Mouse (Mus musculus) liver, postnatal 0 days (tissue): ENCODE results near the gene Zbtb8a. TPM values are rescaled to one million over a fixed set of nuclear protein-coding genes. Genes with fewer than 3 reads are reported as not detected.
A peak's percentile ranks its signal among the peaks of the same experiment; 100 is the strongest.
"Not testable (repeated sequence)": the region's sequence is repeated elsewhere in the genome, so short reads cannot be mapped to it uniquely, and the experiment has no call there.

Experiments
- ATAC-seq: fragments of 200-750 bp; cut with Nextera tagmentation; 2 replicates; pipeline ENCODE4 v1.8.0; 2017; ENCODE audit warnings: mild to moderate bottlenecking, moderate library complexity
- DNase-seq: peaks from one replicate; pipeline ENCODE4 v3.0.0-alpha.2; 2016
- H3K27ac ChIP-seq: fragments of 300-500 bp; sonication (generic); 2 replicates; pipeline ENCODE4 v1.5.1; 2014; ENCODE audit warnings: antibody characterized with exemption, moderate library complexity, mild to moderate bottlenecking, low read depth
- H3K27me3 ChIP-seq: fragments of 300-500 bp; sonication (generic); 2 replicates; pipeline ENCODE4 v1.6.1; 2014; ENCODE audit warnings: low read length, control low read depth, mixed read lengths; ENCODE audit not compliant: insufficient read depth
- H3K36me3 ChIP-seq: fragments of 300-500 bp; sonication (generic); replicated peaks from 2 replicates; pipeline ENCODE4 v1.6.1; 2014; ENCODE audit warnings: mild to moderate bottlenecking, control low read depth, low read length, moderate library complexity, mixed read lengths; ENCODE audit not compliant: insufficient read depth
- H3K4me1 ChIP-seq: fragments of 300-500 bp; sonication (generic); 2 replicates; pipeline ENCODE4 v1.6.1; 2014; ENCODE audit warnings: antibody characterized with exemption, mild to moderate bottlenecking, control low read depth; ENCODE audit not compliant: insufficient read depth
- H3K4me2 ChIP-seq: fragments of 300-500 bp; sonication (generic); 2 replicates; pipeline ENCODE4 v1.6.1; 2014; ENCODE audit warnings: low read depth, mild to moderate bottlenecking, low read length, moderate library complexity, mixed read lengths
- H3K4me3 ChIP-seq: fragments of 300-500 bp; sonication (generic); 2 replicates; pipeline ENCODE4 v1.5.1; 2014; ENCODE audit warnings: low read depth, low read length
- H3K9ac ChIP-seq: fragments of 300-500 bp; sonication (generic); replicated peaks from 2 replicates; pipeline ENCODE4 v1.6.1; 2014; ENCODE audit warnings: mild to moderate bottlenecking, moderate library complexity
- H3K9me3 ChIP-seq: fragments of 300-500 bp; sonication (generic); 2 replicates; pipeline ENCODE4 v1.6.1; 2016; ENCODE audit warnings: mild to moderate bottlenecking, control low read depth, low read length, mixed read lengths
- CTCF ChIP-seq: sonication (generic); IDR thresholded peaks from 2 replicates; pipeline ENCODE4 v1.5.1; 2016; ENCODE audit warnings: antibody characterized with exemption, low read depth
- EP300 ChIP-seq: IDR thresholded peaks from 2 replicates; pipeline ENCODE4 v1.6.1; 2016; ENCODE audit warnings: antibody characterized with exemption, low read depth, mild to moderate bottlenecking
- WGBS: fragments of 180-500 bp; shearing (Covaris S2); extraction: QIAGEN DNeasy Blood & Tissue Kit; methylation state at CpG from one replicate; pipeline ENCODE4 v1.1.7; 2014; ENCODE audit not compliant: insufficient replicate concordance; 5-methylcytosine and 5-hydroxymethylcytosine counted together
- polyA plus RNA-seq: library from polyadenylated mRNA; unstranded; fragments of >200 nt; fragmentation: Nextera tagmentation; extraction: Ambion mirVana; gene quantifications from 2 replicates; pipeline ENCODE4 v1.2.1, GENCODE M21; 2015

Gene Zbtb8a
- polyA plus RNA-seq = 1.9 and 2.3 TPM in 2 replicates

DNA sequence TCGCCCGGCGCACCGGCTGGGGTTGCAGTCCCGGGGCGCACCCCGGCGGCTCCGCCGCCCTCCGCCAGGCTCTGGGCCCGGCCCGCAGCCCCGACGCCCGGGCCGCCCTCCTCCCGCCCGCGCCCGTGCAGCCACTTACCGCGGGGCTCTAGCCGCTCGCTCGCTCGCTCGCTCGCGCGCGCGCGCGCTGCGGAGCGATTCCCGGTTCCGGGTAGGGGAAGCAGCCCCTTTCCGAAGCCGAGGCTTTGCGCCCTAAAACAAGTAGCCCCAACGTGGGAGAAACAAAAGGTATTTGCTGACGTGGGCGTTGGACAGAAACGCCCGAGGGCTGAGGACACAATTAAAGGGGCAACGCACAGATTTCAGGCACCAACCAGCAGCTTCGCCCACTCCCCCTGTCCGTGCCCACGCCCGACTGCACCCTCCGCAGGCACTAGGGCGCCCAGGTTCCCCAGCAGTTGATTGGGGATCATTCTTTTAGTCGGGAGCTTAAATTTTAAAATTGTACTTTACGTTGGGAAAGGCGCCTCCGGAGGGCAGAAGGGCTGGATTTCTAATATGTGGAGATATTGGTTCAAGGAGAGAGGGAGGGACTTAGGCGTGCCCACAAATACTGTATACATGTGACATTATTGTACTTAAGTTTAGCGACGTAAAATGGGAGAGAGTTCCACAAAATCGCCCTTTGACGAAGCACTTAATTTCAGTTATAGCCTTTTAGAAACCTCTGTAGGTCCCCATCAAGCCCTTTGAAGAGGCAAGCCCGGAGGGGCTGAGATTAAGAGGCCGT lies at the start of gene Zbtb8a:
TSS of gene Zbtb8a (minus strand) at position 516 of the 790 bp plus-strand sequence.
- WGBS = 3% methylated on average over 55 of the region's 65 CpGs
- peak within 1 kb of the TSS; percentile 82 for H3K4me3 ChIP-seq

GRCm38 (mm10) chr4:129418321-129418720 lies 40.4 kb upstream of the Zbtb8a start:
- H3K4me3 ChIP-seq = no peak overlapping the region
- ATAC-seq = no peak
- no peak for DNase-seq
- H3K4me2 ChIP-seq = no peak overlapping the region
- no peak overlapping the region for H3K9ac ChIP-seq
- H3K36me3 ChIP-seq = no peaks in the 10 kb centered on the region
- no peaks in the 10 kb centered on the region for H3K4me1 ChIP-seq
- 84% methylated on average over 5 of the region's 5 CpGs for WGBS
- 0 out of 2 replicates have a peak, but pooled peaks cover 2% of the 10 kb centered on the region for H3K9me3 ChIP-seq
- TF ChIP-seq CTCF (peak; percentile 35), EP300 (no peak)
- no peak overlapping the region for H3K27ac ChIP-seq
- H3K27me3 ChIP-seq = no peaks in the 10 kb centered on the region

More for the DNA sequence above, at the start of gene Zbtb8a:
- TF ChIP-seq EP300 = no peak
- no peak for TF ChIP-seq CTCF
- Histone ChIP-seq H3K27ac (peak within 1 kb of the TSS; percentile 74), H3K27me3 (peaks cover 4% of the 10 kb centered on the region; the same call in 1 of the 2 replicates), H3K4me1 (peaks cover 22% of the 10 kb centered on the region), H3K9me3 (no peaks in the 10 kb centered on the region), H3K4me2 (peak within 1 kb of the TSS; percentile 99), H3K36me3 (no peaks in the 10 kb centered on the region), H3K9ac (peak within 1 kb of the TSS; percentile 83)
- DNase-seq (peak; percentile 61), ATAC-seq (peak; percentile 79)

DNA sequence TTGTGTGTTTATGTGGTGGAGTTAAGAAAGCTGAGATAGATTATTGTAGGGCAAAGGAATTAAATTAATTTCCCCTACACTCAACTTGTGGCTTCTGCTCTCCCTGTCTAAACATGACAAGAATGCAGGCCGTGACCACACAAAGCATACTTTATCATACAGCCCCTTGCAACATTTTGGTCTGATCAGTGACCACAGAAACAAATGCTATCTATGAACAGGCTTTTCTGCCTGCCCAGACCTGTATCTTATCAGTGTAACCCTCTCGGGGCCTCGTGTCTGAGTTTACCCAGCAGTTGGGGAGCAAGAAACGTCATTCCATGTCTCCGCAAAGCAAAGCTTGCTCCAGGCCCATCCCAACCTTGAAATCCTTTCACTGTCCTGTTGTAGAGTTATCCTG lies 38.6 kb upstream of the Zbtb8a start:
- no peaks in the 10 kb centered on the region for H3K27me3 ChIP-seq
- no peaks in the 10 kb centered on the region for H3K36me3 ChIP-seq
- H3K9ac ChIP-seq = no peak overlapping the region
- no peaks in the 10 kb centered on the region for H3K4me1 ChIP-seq
- WGBS = 44% methylated on average over 5 of the region's 5 CpGs
- H3K9me3 ChIP-seq = 0 out of 2 replicates have a peak, but pooled peaks cover 2% of the 10 kb centered on the region
- peak; percentile 61 for ATAC-seq
- TF ChIP-seq CTCF (no peak), EP300 (peak; percentile 93)
- no peak overlapping the region for H3K4me3 ChIP-seq
- no peak for DNase-seq
- no peak overlapping the region for H3K4me2 ChIP-seq
- H3K27ac ChIP-seq = no peak overlapping the region

DNA sequence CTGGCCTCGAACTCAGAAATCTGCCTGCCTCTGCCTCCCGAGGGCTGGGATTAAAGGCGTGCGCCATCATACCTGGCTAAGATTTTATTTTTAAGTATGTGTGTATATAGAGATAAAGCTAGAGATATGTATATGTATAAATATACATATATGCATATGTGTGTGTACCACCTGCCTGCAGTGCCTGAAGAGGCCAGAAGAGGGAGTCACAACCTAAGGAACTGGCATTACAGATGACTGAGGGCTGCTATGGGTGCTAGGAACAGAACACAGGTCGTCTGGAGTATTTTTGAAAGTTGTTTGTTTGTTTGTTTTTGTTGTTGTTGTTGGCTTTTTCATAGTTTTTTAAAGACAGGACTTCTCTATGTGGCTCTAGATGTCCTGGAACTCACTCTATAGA lies 38.0 kb upstream of the Zbtb8a start:
- Histone ChIP-seq H3K9ac (no peak overlapping the region), H3K4me3 (no peak overlapping the region), H3K4me1 (no peaks in the 10 kb centered on the region), H3K9me3 (0 out of 2 replicates have a peak, but pooled peaks cover 2% of the 10 kb centered on the region), H3K4me2 (no peak overlapping the region), H3K27ac (no peak overlapping the region), H3K27me3 (no peaks in the 10 kb centered on the region), H3K36me3 (no peaks in the 10 kb centered on the region)
- 83% methylated on average over 5 of the region's 5 CpGs for WGBS
- TF ChIP-seq EP300 (no peak), CTCF (peak; percentile 43)
- ATAC-seq (no peak), DNase-seq (no peak)

GRCm38 (mm10) chr4:129410991-129411390 lies 33.1 kb upstream of the Zbtb8a start:
- no peak for ATAC-seq
- no peak overlapping the region for H3K27ac ChIP-seq
- peaks cover 4% of the 10 kb centered on the region; the same call in 1 of the 2 replicates for H3K4me1 ChIP-seq
- no peak overlapping the region for H3K4me2 ChIP-seq
- TF ChIP-seq CTCF = no peak
- TF ChIP-seq EP300 = no peak
- peaks cover 2% of the 10 kb centered on the region; the same call in 1 of the 2 replicates for H3K27me3 ChIP-seq
- H3K36me3 ChIP-seq = no peaks in the 10 kb centered on the region
- DNase-seq = no peak
- no peak overlapping the region for H3K4me3 ChIP-seq
- no peak overlapping the region for H3K9ac ChIP-seq
- H3K9me3 ChIP-seq = 0 out of 2 replicates have a peak, but pooled peaks cover 2% of the 10 kb centered on the region

DNA sequence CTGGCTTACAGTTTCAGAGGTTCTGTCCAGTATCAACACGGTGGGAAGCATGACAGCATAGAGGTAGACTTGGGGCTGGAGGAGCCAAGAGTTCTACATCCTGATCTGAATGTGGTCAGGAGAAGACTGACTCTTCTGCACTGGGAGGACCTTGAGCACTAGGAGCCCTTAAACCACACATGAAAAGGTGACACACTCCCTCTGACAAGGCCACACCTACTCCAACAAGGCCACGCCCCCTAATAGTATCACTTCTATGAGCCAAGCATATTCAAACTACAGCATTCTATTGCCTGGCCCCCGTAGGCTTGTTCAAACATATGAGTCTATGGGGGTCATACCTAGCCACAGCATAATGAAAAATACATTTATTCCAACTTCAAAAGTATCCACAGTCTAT lies 32.6 kb upstream of the Zbtb8a start:
- not testable (repeated sequence) for H3K4me1 ChIP-seq, H3K4me3 ChIP-seq, ATAC-seq, H3K27me3 ChIP-seq, H3K9me3 ChIP-seq, DNase-seq, H3K4me2 ChIP-seq, H3K9ac ChIP-seq, H3K27ac ChIP-seq, H3K36me3 ChIP-seq
- WGBS = 79% methylated on average over 3 of the region's 3 CpGs
